ENCODE assay signal across 10 mouse cellular contexts in the genomic region with DNA sequence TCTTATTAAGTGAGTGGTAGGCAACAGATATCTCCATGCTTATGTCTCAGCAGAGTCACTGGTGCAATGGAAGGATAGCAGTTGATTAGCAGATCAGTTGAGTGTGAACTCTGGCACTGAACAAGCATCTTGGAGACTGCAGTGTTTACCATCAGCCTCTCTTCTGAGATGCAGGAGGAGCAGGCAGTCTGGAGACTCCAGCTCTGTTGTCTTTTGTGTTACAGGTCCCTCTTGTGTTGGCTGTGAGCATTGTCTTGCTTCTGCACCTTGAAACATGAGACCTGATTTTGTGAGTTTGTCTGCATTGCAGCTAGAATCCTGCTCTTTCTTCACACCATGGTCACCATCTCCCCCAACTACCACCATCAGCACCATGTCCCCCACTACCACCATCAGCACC. TPM values are rescaled to one million over a fixed set of nuclear protein-coding genes. Genes with fewer than 3 reads are reported as not detected.
A peak's percentile ranks its signal among the peaks of the same experiment; 100 is the strongest.
DNase-seq lines count a peak whose midpoint lies in the region; ATAC-seq and TF ChIP-seq lines count a peak whose summit lies in the region.
"Had no signal": no experiment of that assay in that cellular context is flagged by ENCODE, and none has a peak within 500 bp of the region (broad histone marks: within the 10 kb centered on the region; RNA-seq: fewer than 3 reads in every experiment).

No protein-coding gene starts in this region.

- peak; percentile 81 for DNase-seq in midbrain, embryonic 14.5 days
- no peak for DNase-seq in midbrain, embryonic 10.5 days (ENCODE audit: low spot score)
- peak; percentile 56 for DNase-seq in forelimb bud, embryonic 11.5 days (ENCODE audit: low read depth, low spot score)
- DNase-seq in kidney, postnatal 4 days, result peak; percentile 57 to 68
- peak; percentile 70 for DNase-seq in lung, postnatal 36 days
- DNase-seq in gastrocnemius, postnatal 25 days, result no peak

- no peaks in the 10 kb centered on the region for H3K4me1 ChIP-seq in midbrain, embryonic 14.5 days (ENCODE audit: control insufficient read depth, insufficient read depth, low read length)
- peaks cover 8% of the 10 kb centered on the region for H3K4me1 ChIP-seq in midbrain, embryonic 10.5 days
- no peaks in the 10 kb centered on the region; the same call in 1 of the 2 replicates for H3K4me1 ChIP-seq in bone marrow, adult 2 months (ENCODE audit: control insufficient read depth, insufficient read depth, low read length)
- H3K4me1 ChIP-seq in small intestine, adult 2 months (ENCODE audit: control insufficient read depth, insufficient read depth, insufficient read length, low read length), result peaks cover 4% of the 10 kb centered on the region; the same call in 1 of the 2 replicates
- H3K4me1 ChIP-seq: embryonic facial prominence, embryonic 15.5 days had no signal

- peak; percentile 41; the same call in 1 of the 2 replicates for TF ChIP-seq CTCF in bone marrow, adult 2 months (IDR thresholded peaks at IDR 0.05; ENCODE audit: control insufficient read depth, insufficient read depth, low read length)
- peak; percentile 20; the same call in 1 of the 2 replicates for TF ChIP-seq CTCF in small intestine, adult 2 months (IDR thresholded peaks at IDR 0.05; ENCODE audit: extremely low read depth, insufficient read length, insufficient replicate concordance, low read depth, low read length)

- ATAC-seq in midbrain, embryonic 14.5 days (ENCODE audit: low FRiP score, low TSS enrichment), result no peak

- no peaks in the 10 kb centered on the region for H3K27me3 ChIP-seq in midbrain, embryonic 14.5 days (ENCODE audit: control insufficient read depth, insufficient read depth, low read length)
- no peaks in the 10 kb centered on the region for H3K27me3 ChIP-seq in midbrain, embryonic 10.5 days (ENCODE audit: low read depth, poor library complexity, severe bottlenecking)
- H3K27me3 ChIP-seq in small intestine, adult 2 months (ENCODE audit: control insufficient read depth, insufficient read depth, low read length), result no peaks in the 10 kb centered on the region
- H3K27me3 ChIP-seq: embryonic facial prominence, embryonic 15.5 days; lung, embryonic 15.5 days had no signal

- no peak for TF ChIP-seq POLR2A in bone marrow, adult 2 months (IDR thresholded peaks at IDR 0.05; ENCODE audit: borderline replicate concordance, control insufficient read depth, low read depth, low read length)
- no peak for TF ChIP-seq POLR2A in small intestine, adult 2 months (IDR thresholded peaks at IDR 0.05; ENCODE audit: low read depth, low read length)

- no peak overlapping the region for H3K9ac ChIP-seq in midbrain, embryonic 14.5 days (replicated peaks; ENCODE audit: low read length)
- H3K9ac ChIP-seq: embryonic facial prominence, embryonic 15.5 days; lung, embryonic 15.5 days had no signal

- no peak overlapping the region for H3K4me3 ChIP-seq in midbrain, embryonic 14.5 days (replicated peaks; ENCODE audit: low read depth, low read length)
- H3K4me3 ChIP-seq in midbrain, embryonic 10.5 days, result no peak overlapping the region
- no peak overlapping the region for H3K4me3 ChIP-seq in bone marrow, adult 2 months (replicated peaks; ENCODE audit: control insufficient read depth, low read depth, low read length)
- H3K4me3 ChIP-seq in small intestine, adult 2 months (ENCODE audit: low read depth, low read length), result no peak overlapping the region
- H3K4me3 ChIP-seq: embryonic facial prominence, embryonic 15.5 days; lung, embryonic 15.5 days had no signal

- H3K9me3 ChIP-seq in midbrain, embryonic 14.5 days (ENCODE audit: control insufficient read depth, low read length), result no peaks in the 10 kb centered on the region
- no peaks in the 10 kb centered on the region for H3K9me3 ChIP-seq in midbrain, embryonic 10.5 days (replicated peaks)
- H3K9me3 ChIP-seq: embryonic facial prominence, embryonic 15.5 days; lung, embryonic 15.5 days had no signal

- no peak overlapping the region for H3K4me2 ChIP-seq in midbrain, embryonic 14.5 days (ENCODE audit: low read length)
- H3K4me2 ChIP-seq: embryonic facial prominence, embryonic 15.5 days; lung, embryonic 15.5 days had no signal

- no peaks in the 10 kb centered on the region for H3K36me3 ChIP-seq in midbrain, embryonic 14.5 days (ENCODE audit: control insufficient read depth, insufficient read depth, low read length)
- no peaks in the 10 kb centered on the region for H3K36me3 ChIP-seq in midbrain, embryonic 10.5 days
- no peaks in the 10 kb centered on the region for H3K36me3 ChIP-seq in small intestine, adult 2 months (ENCODE audit: control insufficient read depth, insufficient read depth, low read length)
- H3K36me3 ChIP-seq: embryonic facial prominence, embryonic 15.5 days; lung, embryonic 15.5 days had no signal

- H3K27ac ChIP-seq in midbrain, embryonic 14.5 days (replicated peaks; ENCODE audit: low read depth, low read length), result no peak overlapping the region
- H3K27ac ChIP-seq in midbrain, embryonic 10.5 days (replicated peaks), result no peak overlapping the region
- no peak overlapping the region for H3K27ac ChIP-seq in bone marrow, adult 2 months (ENCODE audit: control insufficient read depth, insufficient read depth, low read depth, low read length, poor library complexity)
- no peak overlapping the region for H3K27ac ChIP-seq in small intestine, adult 2 months (ENCODE audit: insufficient read depth, low read depth, low read length)
- H3K27ac ChIP-seq: embryonic facial prominence, embryonic 15.5 days; lung, embryonic 15.5 days had no signal

RNA-seq across cellular contexts. Expression of a gene that starts 21.1 kb away (rescaled TPM):
- polyA plus RNA-seq in midbrain, embryonic 14.5 days (2014; fragmentation: Nextera tagmentation; extraction: Ambion mirVana), result 18.9 and 21.3 TPM in 2 replicates
- polyA plus RNA-seq in midbrain, embryonic 10.5 days (2016; fragmentation: Nextera tagmentation; extraction: Ambion mirVana), result 5.8 and 6.3 TPM in 2 replicates
- 11.5 and 33.4 TPM in 2 replicates for polyA plus RNA-seq in bone marrow, adult 2 months (2011; ENCODE audit: insufficient read depth, insufficient read length, low replicate concordance, missing spikeins)
- polyA plus RNA-seq in small intestine, adult 2 months (2012; rRNA removed), result 1.3 and 1.6 TPM in 2 replicates
- total RNA-seq in gastrocnemius, postnatal 25 days (2021), result 1 to 10 TPM in 1 of 2 experiments, under 1 TPM in 1; 0.38 to 1.3 TPM

Comparison
In these comparisons a context has a peak if more than half of its experiments do, and no peak if none do; other contexts are left out.
1. DNase-seq: peak in midbrain, embryonic 14.5 days (single experiment), forelimb bud, embryonic 11.5 days (single experiment), kidney, postnatal 4 days (2 of 2) and lung, postnatal 36 days (single experiment); none in midbrain, embryonic 10.5 days (single experiment) and gastrocnemius, postnatal 25 days (single experiment).